Comparison of ENCODE assay signal across 14 mouse cellular contexts in genomic region chr4:99972886-99973285, GRCm38 (mm10).
"Had no signal": no experiment of that assay in that cellular context is flagged by ENCODE, and none has a peak within 500 bp of the region (broad histone marks: within the 10 kb centered on the region; RNA-seq: fewer than 3 reads in every experiment).

No protein-coding gene starts in this region.

- DNase-seq: liver, postnatal 0 days; lung, adult 2 months; lung, postnatal 14 days; lung, postnatal 4 days; midbrain, embryonic 14.5 days; right cerebral cortex, postnatal 14 days; thymus, adult 18-20 months; thymus, postnatal 25 days; thymus, postnatal 4 days had no signal

- H3K36me3 ChIP-seq: midbrain, embryonic 12.5 days; neural tube, embryonic 12.5 days had no signal

- H3K27me3 ChIP-seq: liver, embryonic 15.5 days; lung, embryonic 15.5 days; midbrain, embryonic 12.5 days; neural tube, embryonic 12.5 days had no signal

- H3K4me3 ChIP-seq: liver, embryonic 15.5 days; lung, embryonic 15.5 days; midbrain, embryonic 10.5 days; midbrain, embryonic 12.5 days; neural tube, embryonic 12.5 days had no signal
